Mouse (Mus musculus) liver, embryonic 13.5 days (tissue): Measurements from ENCODE around the gene Sez6. TPM values are rescaled to one million over a fixed set of nuclear protein-coding genes. Genes with fewer than 3 reads are reported as not detected.
A peak's percentile ranks its signal among the peaks of the same experiment; 100 is the strongest.

ENCODE experiments used
- ATAC-seq: fragments of 200-750 bp; cut with Nextera tagmentation; 2 replicates; pipeline ENCODE4 v1.8.0; 2017; ENCODE audit warnings: low read depth, mild to moderate bottlenecking, moderate number of reproducible peaks, moderate library complexity
- DNase-seq: peaks from one replicate; pipeline ENCODE4 v3.0.0; 2022
- H3K27ac ChIP-seq: fragments of 300-500 bp; sonication (generic); 2 replicates; pipeline ENCODE4 v1.5.1; 2015; ENCODE audit warnings: moderate library complexity, mild to moderate bottlenecking, inconsistent platforms
- H3K27me3 ChIP-seq: fragments of 300-500 bp; sonication (generic); 2 replicates; pipeline ENCODE4 v1.6.1; 2015; ENCODE audit warnings: mild to moderate bottlenecking, inconsistent platforms
- H3K36me3 ChIP-seq: fragments of 300-500 bp; sonication (generic); 2 replicates; pipeline ENCODE4 v1.6.1; 2015; ENCODE audit warnings: mild to moderate bottlenecking, inconsistent platforms
- H3K4me1 ChIP-seq: fragments of 300-500 bp; sonication (generic); replicated peaks from 2 replicates; pipeline ENCODE4 v1.6.1; 2015; ENCODE audit warnings: inconsistent platforms
- H3K4me2 ChIP-seq: fragments of 300-500 bp; sonication (generic); 2 replicates; pipeline ENCODE4 v1.6.1; 2015; ENCODE audit warnings: inconsistent platforms, mild to moderate bottlenecking, moderate library complexity
- H3K4me3 ChIP-seq: fragments of 300-500 bp; sonication (generic); replicated peaks from 2 replicates; pipeline ENCODE4 v1.5.1; 2015; ENCODE audit warnings: mild to moderate bottlenecking, inconsistent platforms
- H3K9ac ChIP-seq: fragments of 300-500 bp; sonication (generic); 2 replicates; pipeline ENCODE4 v1.6.1; 2015; ENCODE audit warnings: mild to moderate bottlenecking, inconsistent platforms
- H3K9me3 ChIP-seq: fragments of 300-500 bp; sonication (generic); replicated peaks from 2 replicates; pipeline ENCODE4 v1.6.1; 2016; ENCODE audit warnings: inconsistent platforms
- WGBS: fragments of 180-500 bp; shearing (Covaris S2); methylation state at CpG from one replicate; pipeline ENCODE4 v1.1.7; 2015; ENCODE audit not compliant: insufficient replicate concordance; 5-methylcytosine and 5-hydroxymethylcytosine counted together
- polyA plus RNA-seq: library from polyadenylated mRNA; unstranded; fragments of >200 nt; fragmentation: Nextera tagmentation; extraction: Ambion mirVana; gene quantifications from 2 replicates; pipeline ENCODE4 v1.2.1, GENCODE M21; 2015

Sez6 gene
- polyA plus RNA-seq, 1 experiment from 2014 or later: 0.20 TPM

GRCm38 (mm10) chr11:77983937-77984835 is 53.6 kb downstream of the Sez6 start:
- H3K9ac ChIP-seq: peak overlapping the region; percentile 100
- H3K27me3 ChIP-seq: no peaks in the 10 kb centered on the region
- peaks cover 47% of the 10 kb centered on the region for H3K4me1 ChIP-seq
- ATAC-seq: 0 out of 2 replicates have a peak, but pooled peaks have one; percentile 7
- DNase-seq: peak; percentile 61
- H3K4me2 ChIP-seq: peak overlapping the region; percentile 90
- H3K27ac ChIP-seq: peak overlapping the region; percentile 93
- peak overlapping the region; percentile 100 for H3K4me3 ChIP-seq
- H3K36me3 ChIP-seq: peaks cover 31% of the 10 kb centered on the region
- WGBS: under 1% methylated on average over 59 of the region's 63 CpGs
- H3K9me3 ChIP-seq: no peaks in the 10 kb centered on the region

DNA sequence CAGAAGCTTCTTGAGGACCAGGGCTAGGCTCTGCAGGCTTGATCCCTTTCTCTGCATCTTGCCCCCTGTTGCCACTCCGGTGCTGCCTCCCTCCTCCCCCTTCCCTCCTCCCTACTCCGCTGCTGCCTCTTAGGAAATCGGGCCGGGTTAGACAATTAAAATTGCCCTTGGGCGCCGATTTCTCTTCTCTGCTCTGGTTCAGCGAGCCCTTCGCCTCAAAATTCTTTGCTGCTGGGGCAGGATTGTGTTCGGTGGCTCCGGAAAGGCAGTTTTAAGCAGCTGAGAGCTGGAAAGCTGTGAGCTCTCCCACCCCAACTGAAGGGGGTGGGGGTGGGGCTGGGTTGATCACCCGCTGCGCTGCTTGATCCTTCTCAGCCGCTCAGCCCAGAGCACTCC is 54.2 kb downstream of the Sez6 start:
- peak overlapping the region; percentile 93 for H3K27ac ChIP-seq
- no peak for ATAC-seq
- peak overlapping the region; percentile 100 for H3K4me3 ChIP-seq
- peak; percentile 17 for DNase-seq
- no peaks in the 10 kb centered on the region for H3K27me3 ChIP-seq
- peaks cover 50% of the 10 kb centered on the region for H3K4me1 ChIP-seq
- H3K4me2 ChIP-seq: peak overlapping the region; percentile 90
- WGBS: 2% methylated on average over 13 of the region's 13 CpGs
- peak overlapping the region; percentile 100 for H3K9ac ChIP-seq
- H3K36me3 ChIP-seq: peaks cover 36% of the 10 kb centered on the region
- H3K9me3 ChIP-seq: no peaks in the 10 kb centered on the region

- Histone ChIP-seq H3K27me3 (no peaks in the 10 kb centered on the region), H3K36me3 (peaks cover 42% of the 10 kb centered on the region), H3K9ac (peak overlapping the region; percentile 100), H3K27ac (no peak overlapping the region), H3K9me3 (no peaks in the 10 kb centered on the region), H3K4me3 (peak overlapping the region; percentile 100), H3K4me1 (peaks cover 44% of the 10 kb centered on the region), H3K4me2 (peak overlapping the region; percentile 90)
- DNase-seq (no peak), ATAC-seq (no peak)
- 79% methylated on average over 3 of the region's 3 CpGs for WGBS
Observed at GRCm38 (mm10) chr11:77985541-77986065, 55.0 kb downstream of the Sez6 start.

DNA sequence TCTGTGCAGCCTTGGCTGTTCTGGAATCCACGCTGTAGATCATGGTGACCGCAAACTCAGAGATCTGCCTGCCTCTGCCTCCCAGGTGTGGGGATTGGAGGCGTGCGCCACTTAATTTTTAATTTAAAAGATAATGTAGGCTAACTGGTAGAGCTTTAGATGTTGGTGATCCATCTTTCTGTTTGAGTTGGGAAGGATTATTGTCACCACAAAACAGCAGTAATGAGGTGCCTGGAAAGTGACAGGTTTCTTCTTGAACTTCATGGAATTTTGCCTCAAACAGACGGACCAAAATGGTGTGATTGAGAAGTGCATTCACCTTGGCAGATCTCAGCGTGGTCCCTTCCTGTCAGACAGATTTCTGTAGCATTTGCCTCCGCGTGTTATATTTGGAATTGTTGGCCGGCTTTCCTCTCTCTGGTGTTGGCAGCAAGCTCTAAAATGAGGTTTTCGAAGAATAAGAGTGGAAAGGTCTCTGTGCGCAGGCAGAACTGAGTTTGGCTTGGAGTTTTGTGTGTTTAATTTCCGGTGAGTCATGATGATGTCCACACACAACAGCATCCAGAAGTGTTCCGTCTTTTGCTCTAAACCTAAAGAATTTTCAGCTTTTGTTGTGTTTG is 58.6 kb downstream of the Sez6 start:
- H3K9ac ChIP-seq: no peak overlapping the region
- no peaks in the 10 kb centered on the region for H3K9me3 ChIP-seq
- no peak overlapping the region for H3K27ac ChIP-seq
- H3K36me3 ChIP-seq: peaks cover 67% of the 10 kb centered on the region
- H3K4me2 ChIP-seq: no peak overlapping the region
- DNase-seq (no peak), ATAC-seq (no peak)
- H3K27me3 ChIP-seq: no peaks in the 10 kb centered on the region
- peaks cover 39% of the 10 kb centered on the region for H3K4me1 ChIP-seq
- no peak overlapping the region for H3K4me3 ChIP-seq
- 88% methylated on average over 13 of the region's 13 CpGs for WGBS

- ATAC-seq: no peak
- H3K4me2 ChIP-seq: no peak overlapping the region
- no peaks in the 10 kb centered on the region for H3K27me3 ChIP-seq
- no peaks in the 10 kb centered on the region for H3K9me3 ChIP-seq
- no peak for DNase-seq
- H3K4me3 ChIP-seq: no peak overlapping the region
- H3K36me3 ChIP-seq: peaks cover 60% of the 10 kb centered on the region
- no peak overlapping the region for H3K9ac ChIP-seq
- H3K27ac ChIP-seq: no peak overlapping the region
- peaks cover 4% of the 10 kb centered on the region; the same call in 1 of the 2 replicates for H3K4me1 ChIP-seq
- WGBS: 80% methylated on average over 1 of the region's 1 CpGs
Observed at GRCm38 (mm10) chr11:77995556-77995955, 65.0 kb downstream of the Sez6 start.

- Histone ChIP-seq H3K27ac (no peak overlapping the region), H3K9ac (no peak overlapping the region), H3K9me3 (no peaks in the 10 kb centered on the region), H3K4me3 (no peak overlapping the region), H3K36me3 (peaks cover 75% of the 10 kb centered on the region), H3K27me3 (no peaks in the 10 kb centered on the region), H3K4me2 (no peak overlapping the region), H3K4me1 (peaks cover 21% of the 10 kb centered on the region; the same call in 1 of the 2 replicates)
- DNase-seq: no peak
- 82% methylated on average over 5 of the region's 5 CpGs for WGBS
- ATAC-seq: no peak
Observed at GRCm38 (mm10) chr11:78006446-78006845, 75.8 kb downstream of the Sez6 start.

DNA sequence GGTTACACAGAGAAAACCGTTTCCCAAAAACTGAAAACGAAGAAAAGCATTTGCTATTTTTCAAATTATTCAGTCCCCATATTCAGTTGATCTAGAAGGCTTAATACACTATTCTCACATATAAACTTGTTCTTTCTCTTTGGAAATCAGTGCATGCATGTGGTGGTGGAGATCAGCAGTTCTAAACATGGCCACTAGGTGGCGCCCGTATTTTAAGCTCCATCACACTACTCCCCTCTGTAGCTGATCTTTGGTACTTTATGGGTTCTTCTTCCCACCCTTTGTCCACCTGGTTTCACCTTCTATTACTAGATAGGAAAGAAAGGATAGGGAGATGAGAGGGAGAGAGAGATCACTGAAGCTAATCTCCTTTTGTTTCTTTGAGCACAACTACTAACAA is 89.1 kb downstream of the Sez6 start:
- Histone ChIP-seq H3K27me3 (no peaks in the 10 kb centered on the region), H3K36me3 (peaks cover 93% of the 10 kb centered on the region), H3K4me1 (no peaks in the 10 kb centered on the region), H3K27ac (no peak overlapping the region), H3K4me2 (no peak overlapping the region), H3K9me3 (no peaks in the 10 kb centered on the region), H3K9ac (no peak overlapping the region), H3K4me3 (no peak overlapping the region)
- WGBS: 17% methylated on average over 4 of the region's 4 CpGs
- peak; percentile 54 for DNase-seq
- peak; percentile 62; the same call in 1 of the 2 replicates for ATAC-seq

- Histone ChIP-seq H3K4me1 (no peaks in the 10 kb centered on the region), H3K27me3 (no peaks in the 10 kb centered on the region), H3K9me3 (no peaks in the 10 kb centered on the region), H3K36me3 (peaks cover 91% of the 10 kb centered on the region), H3K4me3 (no peak overlapping the region), H3K4me2 (no peak overlapping the region), H3K27ac (no peak overlapping the region), H3K9ac (no peak overlapping the region)
- DNase-seq (no peak), ATAC-seq (no peak)
- WGBS: 80% methylated on average over 8 of the region's 8 CpGs
Observed at GRCm38 (mm10) chr11:78023607-78024006, 93.0 kb downstream of the Sez6 start.

Other genes with a start within 250 kb of the Sez6 start
- 2.2 TPM in 2 replicates for gene Nufip2, start 244.6 kb upstream of the Sez6 start, polyA plus RNA-seq
- gene Cryba1, start 205.5 kb upstream of the Sez6 start, polyA plus RNA-seq: 0.24 TPM in 1 of 2 replicates, not detected in the other
- gene Myo18a, start 167.6 kb upstream of the Sez6 start, polyA plus RNA-seq: 17.3 and 21.8 TPM in 2 replicates
- 0.57 and 0.78 TPM in 2 replicates for gene Gm10277, start 143.1 kb upstream of the Sez6 start, polyA plus RNA-seq
- 8.7 and 10.4 TPM in 2 replicates for gene Pipox, start 36.7 kb upstream of the Sez6 start, polyA plus RNA-seq
- 6.5 and 7.6 TPM in 2 replicates for gene Phf12, start 52.0 kb downstream of the Sez6 start, polyA plus RNA-seq
- gene Dhrs13, start 101.5 kb downstream of the Sez6 start, polyA plus RNA-seq: 18.2 and 19.3 TPM in 2 replicates
- 24.6 and 27.1 TPM in 2 replicates for gene Flot2, start 107.1 kb downstream of the Sez6 start, polyA plus RNA-seq
- 19.1 and 20.2 TPM in 2 replicates for gene Eral1, start 149.6 kb downstream of the Sez6 start, polyA plus RNA-seq
- gene Fam222b, start 163.9 kb downstream of the Sez6 start, polyA plus RNA-seq: 3.7 and 5.5 TPM in 2 replicates
- gene Traf4, start 234.8 kb downstream of the Sez6 start, polyA plus RNA-seq: 28.0 and 34.6 TPM in 2 replicates
- 8.9 and 9.2 TPM in 2 replicates for gene Nek8, start 245.9 kb downstream of the Sez6 start, polyA plus RNA-seq
- gene Tlcd1, start 245.9 kb downstream of the Sez6 start, polyA plus RNA-seq: 50.3 and 54.3 TPM in 2 replicates